Mouse (Mus musculus) neural tube, embryonic 11.5 days (tissue): ENCODE results near the gene Ube2o. TPM values are rescaled to one million over a fixed set of nuclear protein-coding genes. Genes with fewer than 3 reads are reported as not detected.
A peak's percentile ranks its signal among the peaks of the same experiment; 100 is the strongest.

Experiments
- ATAC-seq: fragments of 200-750 bp; cut with Nextera tagmentation; 2 replicates; pipeline ENCODE4 v1.8.0; 2017; ENCODE audit warnings: moderate number of reproducible peaks, mild to moderate bottlenecking, moderate TSS enrichment, moderate library complexity; ENCODE audit not compliant: insufficient read depth, low FRiP score, low TSS enrichment
- DNase-seq: peaks from one replicate; pipeline ENCODE4 v3.0.0-alpha.2; 2015; ENCODE audit warnings: low spot score
- H3K27ac ChIP-seq: fragments of 300-500 bp; sonication (generic); 2 replicates; pipeline ENCODE4 v1.5.1; 2014; ENCODE audit warnings: low read depth, mild to moderate bottlenecking, low read length
- H3K27me3 ChIP-seq: fragments of 300-500 bp; sonication (generic); 2 replicates; pipeline ENCODE4 v1.6.1; 2014; ENCODE audit warnings: mild to moderate bottlenecking, low read length, mixed read lengths; ENCODE audit not compliant: control insufficient read depth, insufficient read depth
- H3K36me3 ChIP-seq: fragments of 300-500 bp; sonication (generic); 2 replicates; pipeline ENCODE4 v1.6.1; 2014; ENCODE audit warnings: mild to moderate bottlenecking, low read length, moderate library complexity, mixed read lengths; ENCODE audit not compliant: control insufficient read depth, insufficient read depth
- H3K4me1 ChIP-seq: fragments of 300-500 bp; sonication (generic); 2 replicates; pipeline ENCODE4 v1.6.1; 2014; ENCODE audit warnings: low read length, mixed read lengths; ENCODE audit not compliant: control insufficient read depth, insufficient read depth
- H3K4me2 ChIP-seq: fragments of 300-500 bp; sonication (generic); 2 replicates; pipeline ENCODE4 v1.6.1; 2014; ENCODE audit warnings: low read depth, mild to moderate bottlenecking, moderate library complexity
- H3K4me3 ChIP-seq: fragments of 300-500 bp; sonication (generic); 2 replicates; pipeline ENCODE4 v1.5.1; 2014; ENCODE audit warnings: low read depth, low read length
- H3K9ac ChIP-seq: fragments of 300-500 bp; sonication (generic); 2 replicates; pipeline ENCODE4 v1.6.1; 2014; ENCODE audit warnings: mild to moderate bottlenecking, low read length
- H3K9me3 ChIP-seq: fragments of 300-500 bp; sonication (generic); 2 replicates; pipeline ENCODE4 v1.6.1; 2016; ENCODE audit warnings: low read length; ENCODE audit not compliant: control insufficient read depth
- WGBS: fragments of 180-500 bp; shearing (Covaris S2); extraction: QIAGEN DNeasy Blood & Tissue Kit; methylation state at CpG from one replicate; pipeline ENCODE4 v1.1.7; 2014; 5-methylcytosine and 5-hydroxymethylcytosine counted together
- polyA plus RNA-seq: library from polyadenylated mRNA; unstranded; fragments of >200 nt; fragmentation: Nextera tagmentation; extraction: Ambion mirVana; gene quantifications from 2 replicates; pipeline ENCODE4 v1.2.1, GENCODE M21; 2014

Gene Ube2o
- polyA plus RNA-seq, 1 experiment from 2014 or later = 29.1 TPM

GRCm38 (mm10) chr11:116511301-116511868, 69.9 kb downstream of the Ube2o start:
- Histone ChIP-seq H3K4me2 (no peak overlapping the region), H3K27ac (no peak overlapping the region)
- WGBS = 60% methylated on average over 7 of the region's 7 CpGs

GRCm38 (mm10) chr11:116508689-116509088, 72.6 kb downstream of the Ube2o start:
- DNase-seq (no peak), ATAC-seq (no peak)
- Histone ChIP-seq H3K4me2 (no peak overlapping the region), H3K9ac (no peak overlapping the region), H3K4me3 (no peak overlapping the region), H3K27me3 (no peaks in the 10 kb centered on the region), H3K27ac (no peak overlapping the region), H3K4me1 (no peaks in the 10 kb centered on the region), H3K36me3 (no peaks in the 10 kb centered on the region), H3K9me3 (no peaks in the 10 kb centered on the region)
- WGBS = 63% methylated on average over 2 of the region's 2 CpGs

More at GRCm38 (mm10) chr11:116511301-116511868, 69.9 kb downstream of the Ube2o start:
- DNase-seq (no peak), ATAC-seq (no peak)
- H3K4me3 ChIP-seq = no peak overlapping the region
- H3K9me3 ChIP-seq = no peaks in the 10 kb centered on the region
- no peaks in the 10 kb centered on the region for H3K36me3 ChIP-seq
- H3K9ac ChIP-seq = no peak overlapping the region
- no peaks in the 10 kb centered on the region for H3K4me1 ChIP-seq
- no peaks in the 10 kb centered on the region for H3K27me3 ChIP-seq

- ATAC-seq = no peak
- H3K36me3 ChIP-seq = no peaks in the 10 kb centered on the region
- WGBS = 81% methylated on average over 17 of the region's 17 CpGs
- H3K9ac ChIP-seq = no peak overlapping the region
- no peaks in the 10 kb centered on the region for H3K9me3 ChIP-seq
- DNase-seq = no peak
- H3K4me2 ChIP-seq = no peak overlapping the region
- H3K4me3 ChIP-seq = no peak overlapping the region
- no peaks in the 10 kb centered on the region for H3K27me3 ChIP-seq
- H3K4me1 ChIP-seq = no peaks in the 10 kb centered on the region
- H3K27ac ChIP-seq = no peak overlapping the region
These were observed 74.9 kb downstream of the Ube2o start for GRCm38 (mm10) chr11:116506151-116506875.

GRCm38 (mm10) chr11:116505573-116505972, 75.7 kb downstream of the Ube2o start:
- no peaks in the 10 kb centered on the region for H3K9me3 ChIP-seq
- no peaks in the 10 kb centered on the region for H3K36me3 ChIP-seq
- no peak overlapping the region for H3K4me2 ChIP-seq
- ATAC-seq = no peak
- DNase-seq = no peak
- no peak overlapping the region for H3K27ac ChIP-seq
- no peaks in the 10 kb centered on the region for H3K4me1 ChIP-seq
- 69% methylated on average over 5 of the region's 5 CpGs for WGBS
- no peak overlapping the region for H3K9ac ChIP-seq
- H3K27me3 ChIP-seq = no peaks in the 10 kb centered on the region
- H3K4me3 ChIP-seq = no peak overlapping the region

- no peak overlapping the region for H3K9ac ChIP-seq
- H3K27me3 ChIP-seq = no peaks in the 10 kb centered on the region
- no peak overlapping the region for H3K4me3 ChIP-seq
- no peak for DNase-seq
- H3K4me2 ChIP-seq = no peak overlapping the region
- no peaks in the 10 kb centered on the region for H3K9me3 ChIP-seq
- WGBS = 91% methylated on average over 17 of the region's 17 CpGs
- H3K27ac ChIP-seq = no peak overlapping the region
- H3K4me1 ChIP-seq = no peaks in the 10 kb centered on the region
- no peaks in the 10 kb centered on the region for H3K36me3 ChIP-seq
- ATAC-seq = no peak
These were observed 76.7 kb downstream of the Ube2o start for GRCm38 (mm10) chr11:116504516-116504915.

- DNase-seq = peak; percentile 46
- Histone ChIP-seq H3K4me1 (no peaks in the 10 kb centered on the region), H3K9ac (no peak overlapping the region), H3K4me3 (no peak overlapping the region), H3K36me3 (no peaks in the 10 kb centered on the region), H3K4me2 (no peak overlapping the region), H3K27ac (no peak overlapping the region), H3K27me3 (no peaks in the 10 kb centered on the region), H3K9me3 (no peaks in the 10 kb centered on the region)
- no peak for ATAC-seq
- WGBS = 28% methylated on average over 7 of the region's 7 CpGs
These were observed 80.1 kb downstream of the Ube2o start for GRCm38 (mm10) chr11:116501005-116501746.

- Histone ChIP-seq H3K4me2 (no peak overlapping the region), H3K4me3 (no peak overlapping the region), H3K36me3 (no peaks in the 10 kb centered on the region), H3K9ac (peak overlapping the region; percentile 36), H3K9me3 (no peaks in the 10 kb centered on the region), H3K4me1 (peaks cover 4% of the 10 kb centered on the region; the same call in 1 of the 2 replicates), H3K27me3 (no peaks in the 10 kb centered on the region), H3K27ac (no peak overlapping the region)
- WGBS = 42% methylated on average over 6 of the region's 6 CpGs
- DNase-seq (no peak), ATAC-seq (no peak)
These were observed 82.2 kb downstream of the Ube2o start for GRCm38 (mm10) chr11:116499018-116499417.

- H3K4me1 ChIP-seq = peaks cover 4% of the 10 kb centered on the region; the same call in 1 of the 2 replicates
- no peak overlapping the region for H3K27ac ChIP-seq
- H3K36me3 ChIP-seq = no peaks in the 10 kb centered on the region
- H3K9ac ChIP-seq = peak overlapping the region; percentile 36
- H3K4me3 ChIP-seq = 0 out of 2 replicates have a peak overlapping the region, but pooled peaks have one; percentile 12
- peak overlapping the region; percentile 22 for H3K4me2 ChIP-seq
- 33% methylated on average over 34 of the region's 34 CpGs for WGBS
- no peaks in the 10 kb centered on the region for H3K27me3 ChIP-seq
- no peak for DNase-seq
- no peak for ATAC-seq
- H3K9me3 ChIP-seq = no peaks in the 10 kb centered on the region
These were observed 82.7 kb downstream of the Ube2o start for GRCm38 (mm10) chr11:116498596-116498995.
